Comparison of ENCODE assay signal across 26 mouse cellular contexts in genomic region chr3:88114396-88114795, GRCm38 (mm10). TPM values are rescaled to one million over a fixed set of nuclear protein-coding genes. Genes with fewer than 3 reads are reported as not detected.
"Had no signal": no experiment of that assay in that cellular context is flagged by ENCODE, and none has a peak within 500 bp of the region (broad histone marks: within the 10 kb centered on the region; RNA-seq: fewer than 3 reads in every experiment).

No protein-coding gene starts in this region.

- H3K27ac ChIP-seq: limb, embryonic 12.5 days; limb, embryonic 15.5 days; liver, embryonic 14.5 days; macrophage; midbrain, embryonic 12.5 days; midbrain, embryonic 15.5 days; neural tube, embryonic 12.5 days; neural tube, embryonic 15.5 days had no signal

- H3K4me3 ChIP-seq: limb, embryonic 12.5 days; limb, embryonic 15.5 days; midbrain, embryonic 12.5 days; midbrain, embryonic 15.5 days; neural tube, embryonic 12.5 days; neural tube, embryonic 15.5 days had no signal

- H3K36me3 ChIP-seq: midbrain, embryonic 15.5 days; neural tube, embryonic 15.5 days had no signal

- H3K4me1 ChIP-seq: limb, embryonic 12.5 days; limb, embryonic 15.5 days; midbrain, embryonic 12.5 days; midbrain, embryonic 15.5 days; neural tube, embryonic 12.5 days; neural tube, embryonic 15.5 days had no signal

- H3K27me3 ChIP-seq: limb, embryonic 12.5 days; limb, embryonic 15.5 days; midbrain, embryonic 12.5 days; midbrain, embryonic 15.5 days; neural tube, embryonic 12.5 days; neural tube, embryonic 15.5 days had no signal

- DNase-seq: kidney, postnatal 14 days; kidney, postnatal 4 days; left cerebral cortex, postnatal 4 days; liver, postnatal 0 days; lung, embryonic 14.5 days; right cerebral cortex, adult 18-20 months; right cerebral cortex, postnatal 14 days; right cerebral cortex, postnatal 4 days; thymus, postnatal 25 days had no signal

- ATAC-seq: liver, postnatal 0 days; lung, postnatal 0 days; midbrain, embryonic 15.5 days had no signal

- H3K4me2 ChIP-seq: limb, embryonic 12.5 days; limb, embryonic 15.5 days; liver, embryonic 11.5 days; lung, embryonic 14.5 days; midbrain, embryonic 12.5 days; midbrain, embryonic 15.5 days; neural tube, embryonic 12.5 days; neural tube, embryonic 15.5 days had no signal

- H3K9ac ChIP-seq: limb, embryonic 12.5 days; limb, embryonic 15.5 days; liver, embryonic 14.5 days; liver, postnatal 0 days; lung, embryonic 14.5 days; midbrain, embryonic 12.5 days; midbrain, embryonic 15.5 days; neural tube, embryonic 12.5 days; neural tube, embryonic 15.5 days had no signal

- H3K9me3 ChIP-seq: limb, embryonic 12.5 days; limb, embryonic 15.5 days; midbrain, embryonic 12.5 days; midbrain, embryonic 15.5 days; neural tube, embryonic 12.5 days; neural tube, embryonic 15.5 days had no signal

RNA-seq across cellular contexts. Expression of gene Ttc24, which starts 36.3 kb away (rescaled TPM):
- total RNA-seq: layer of hippocampus, adult 18-20 months; layer of hippocampus, postnatal 14 days; left cerebral cortex, adult 8-10 months; left cerebral cortex, postnatal 14 days; left cerebral cortex, postnatal 4 days; megakaryocyte, adult 5-6 weeks had no signal
- polyA plus RNA-seq: kidney, embryonic 16.5 days; limb, embryonic 12.5 days; limb, embryonic 15.5 days; liver, embryonic 11.5 days; liver, embryonic 14.5 days; liver, postnatal 0 days; lung, embryonic 14.5 days; lung, postnatal 0 days; macrophage; midbrain, embryonic 12.5 days; midbrain, embryonic 15.5 days; neural tube, embryonic 12.5 days; neural tube, embryonic 15.5 days; stomach, embryonic 14.5 days had no signal
